Mouse (Mus musculus) midbrain, embryonic 15.5 days (tissue): ENCODE measurements around the gene Zfp184. TPM values are rescaled to one million over a fixed set of nuclear protein-coding genes. Genes with fewer than 3 reads are reported as not detected.

ENCODE experiments used
- ATAC-seq: fragments of 200-750 bp; cut with Nextera tagmentation; replicated peaks from 2 replicates; pipeline ENCODE4 v1.8.0; 2017; ENCODE audit warnings: moderate TSS enrichment
- H3K27ac ChIP-seq: fragments of 300-500 bp; sonication (generic); 2 replicates; pipeline ENCODE4 v1.5.1; 2015; ENCODE audit warnings: mild to moderate bottlenecking, inconsistent platforms
- H3K27me3 ChIP-seq: fragments of 300-500 bp; sonication (generic); replicated peaks from 2 replicates; pipeline ENCODE4 v1.6.1; 2015; ENCODE audit warnings: inconsistent platforms
- H3K36me3 ChIP-seq: fragments of 300-500 bp; sonication (generic); replicated peaks from 2 replicates; pipeline ENCODE4 v1.6.1; 2015; ENCODE audit warnings: inconsistent platforms
- H3K4me1 ChIP-seq: fragments of 300-500 bp; sonication (generic); 2 replicates; pipeline ENCODE4 v1.6.1; 2015; ENCODE audit warnings: inconsistent platforms
- H3K4me2 ChIP-seq: fragments of 300-500 bp; sonication (generic); 2 replicates; pipeline ENCODE4 v1.6.1; 2015; ENCODE audit warnings: inconsistent platforms, mild to moderate bottlenecking, moderate library complexity
- H3K4me3 ChIP-seq: fragments of 300-500 bp; sonication (generic); 2 replicates; pipeline ENCODE4 v1.5.1; 2015; ENCODE audit warnings: mild to moderate bottlenecking, inconsistent platforms
- H3K9ac ChIP-seq: fragments of 300-500 bp; sonication (generic); 2 replicates; pipeline ENCODE4 v1.6.1; 2015; ENCODE audit warnings: mild to moderate bottlenecking, inconsistent platforms
- H3K9me3 ChIP-seq: fragments of 300-500 bp; sonication (generic); 2 replicates; pipeline ENCODE4 v1.6.1; 2016; ENCODE audit warnings: inconsistent platforms
- WGBS: fragments of 180-500 bp; shearing (Covaris S2); methylation state at CpG from one replicate; pipeline ENCODE4 v1.1.7; 2015; ENCODE audit warnings: mixed read lengths; 5-methylcytosine and 5-hydroxymethylcytosine counted together
- microRNA counts: library from miRNA; unstranded; fragments of <30 nt; microRNA quantifications from one replicate; lab custom pipeline; 2016
- microRNA-seq: library from miRNA; unstranded; fragments of <30 nt; microRNA quantifications from one replicate; pipeline ENCODE4, GENCODE M21; 2016
- polyA plus RNA-seq: library from polyadenylated mRNA; unstranded; fragments of >200 nt; fragmentation: Nextera tagmentation; extraction: Ambion mirVana; gene quantifications from 2 replicates; pipeline ENCODE4 v1.2.1, GENCODE M21; 2015

Zfp184 gene
- polyA plus RNA-seq, 1 experiment from 2014 or later = 14.0 TPM

DNA sequence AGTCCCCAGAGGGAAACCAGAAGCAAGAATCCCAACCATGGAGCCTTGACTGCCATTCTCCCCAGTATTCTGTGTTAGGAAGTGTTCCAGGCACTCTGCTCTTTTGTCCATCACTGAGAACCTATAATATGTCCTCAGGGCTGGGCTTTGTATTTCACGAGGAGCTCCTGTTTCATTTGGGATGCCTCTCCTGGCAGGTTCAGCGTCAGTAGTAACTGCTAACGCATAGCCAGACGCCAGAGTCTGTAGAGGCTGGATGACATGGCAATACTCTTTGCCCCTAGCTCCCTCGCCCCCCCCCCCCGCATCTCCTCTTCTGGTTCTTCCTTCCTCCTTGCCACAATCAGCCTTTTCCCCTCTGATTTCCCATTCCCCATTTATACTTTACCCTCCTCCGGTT is 64.7 kb downstream of the Zfp184 start, which contains the start of gene Prss16:
Gene Prss16, minus strand, starts transcription at position 101 of the 400 bp plus-strand sequence.
- no peak for ATAC-seq
- 35% methylated on average over 6 of the region's 7 CpGs for WGBS
- no peaks in the 10 kb centered on the region for H3K9me3 ChIP-seq
- H3K4me2 ChIP-seq = no peak within 1 kb of the TSS
- H3K4me3 ChIP-seq = no peak within 1 kb of the TSS
- no peaks in the 10 kb centered on the region for H3K36me3 ChIP-seq
- no peak within 1 kb of the TSS for H3K9ac ChIP-seq
- no peak within 1 kb of the TSS for H3K27ac ChIP-seq
- peaks cover 90% of the 10 kb centered on the region for H3K27me3 ChIP-seq
- peaks cover 23% of the 10 kb centered on the region for H3K4me1 ChIP-seq

MicroRNA genes within 50 kb of the gene (microRNA counts, 519-probe panel; counts per million panel counts)
- 4,020 counts per million, percentile 90 among the panel's probes with 10 or more counts for microRNA mmu-miR-1983 (lab: Ali Mortazavi, UCI)

Small RNA genes within 50 kb of the gene (microRNA-seq; reads per million reads assigned to microRNA genes)
- gene Gm44456 = 1.5 reads per million
- 2,506 reads per million, percentile 85 among the genes with 10 or more reads in this experiment for gene Mir1983

Other genes starting within 250 kb of the Zfp184 start
- not detected in 2 replicates for gene Olfr1359, start 247.0 kb upstream of the Zfp184 start, polyA plus RNA-seq
- gene Hist1h2bl, start 229.0 kb upstream of the Zfp184 start, polyA plus RNA-seq = 0.59 TPM in 1 of 2 replicates, not detected in the other
- gene Hist1h2ai, start 228.7 kb upstream of the Zfp184 start, polyA plus RNA-seq = 3.9 and 10.3 TPM in 2 replicates
- 1.1 TPM in 1 of 2 replicates, not detected in the other for gene Hist1h3h, start 227.4 kb upstream of the Zfp184 start, polyA plus RNA-seq
- gene Hist1h2bm, start 223.1 kb upstream of the Zfp184 start, polyA plus RNA-seq = 0.39 and 1.7 TPM in 2 replicates
- 0.93 TPM in 1 of 2 replicates, not detected in the other for gene Hist1h4j, start 210.0 kb upstream of the Zfp184 start, polyA plus RNA-seq
- gene Hist1h4k, start 194.6 kb upstream of the Zfp184 start, polyA plus RNA-seq = 1.8 and 4.2 TPM in 2 replicates
- gene Hist1h2ak, start 191.3 kb upstream of the Zfp184 start, polyA plus RNA-seq = 5.5 and 6.9 TPM in 2 replicates
- 0.89 TPM in 1 of 2 replicates, not detected in the other for gene Hist1h2bn, start 191.0 kb upstream of the Zfp184 start, polyA plus RNA-seq
- 3.4 and 3.7 TPM in 2 replicates for gene Hist1h1b, start 164.5 kb upstream of the Zfp184 start, polyA plus RNA-seq
- gene Hist1h3i, start 161.7 kb upstream of the Zfp184 start, polyA plus RNA-seq = 26.1 and 35.4 TPM in 2 replicates
- gene Hist1h2an, start 157.9 kb upstream of the Zfp184 start, polyA plus RNA-seq = 3.8 TPM in 1 of 2 replicates, not detected in the other
- 0.31 and 0.87 TPM in 2 replicates for gene Hist1h2bp, start 157.6 kb upstream of the Zfp184 start, polyA plus RNA-seq
- gene Hist1h2bq, start 134.9 kb upstream of the Zfp184 start, polyA plus RNA-seq = 3.6 and 4.1 TPM in 2 replicates
- gene Hist1h2ao, start 134.6 kb upstream of the Zfp184 start, polyA plus RNA-seq = not detected in 2 replicates
- gene Hist1h4m, start 133.3 kb upstream of the Zfp184 start, polyA plus RNA-seq = 1.4 TPM in 1 of 2 replicates, not detected in the other
- gene Hist1h4n, start 112.9 kb upstream of the Zfp184 start, polyA plus RNA-seq = 4.2 and 5.9 TPM in 2 replicates
- gene Hist1h2ap, start 111.6 kb upstream of the Zfp184 start, polyA plus RNA-seq = 432 and 476 TPM in 2 replicates
- 4.0 and 4.1 TPM in 2 replicates for gene Hist1h2br, start 111.4 kb upstream of the Zfp184 start, polyA plus RNA-seq
- not detected in 2 replicates for gene Pom121l2, start 36.1 kb downstream of the Zfp184 start, polyA plus RNA-seq
- gene Prss16, start 64.6 kb downstream of the Zfp184 start, polyA plus RNA-seq = not detected in 2 replicates
- 1.9 TPM in 1 of 2 replicates, not detected in the other for gene Hist1h2ah, start 90.5 kb downstream of the Zfp184 start, polyA plus RNA-seq
- gene Hist1h2bk, start 90.8 kb downstream of the Zfp184 start, polyA plus RNA-seq = 0.54 and 0.63 TPM in 2 replicates
- gene Hist1h4i, start 96.3 kb downstream of the Zfp184 start, polyA plus RNA-seq = 5.7 and 7.7 TPM in 2 replicates
- gene Hist1h2ag, start 97.8 kb downstream of the Zfp184 start, polyA plus RNA-seq = 5.4 and 6.8 TPM in 2 replicates
- gene Hist1h2bj, start 98.1 kb downstream of the Zfp184 start, polyA plus RNA-seq = 2.9 and 3.0 TPM in 2 replicates
- not detected in 2 replicates for gene Vmn1r188, start 139.3 kb downstream of the Zfp184 start, polyA plus RNA-seq
- gene Vmn1r189, start 160.7 kb downstream of the Zfp184 start, polyA plus RNA-seq = not detected in 2 replicates
- gene Vmn1r191, start 238.9 kb downstream of the Zfp184 start, polyA plus RNA-seq = not detected in 2 replicates
- not detected in 2 replicates for gene Vmn1r192, start 246.0 kb downstream of the Zfp184 start, polyA plus RNA-seq